Mouse (Mus musculus) kidney, embryonic 15.5 days (tissue): ENCODE results near the gene Gm12185. TPM values are rescaled to one million over a fixed set of nuclear protein-coding genes. Genes with fewer than 3 reads are reported as not detected.

Source experiments
- ATAC-seq: fragments of 200-750 bp; cut with Nextera tagmentation; replicated peaks from 2 replicates; pipeline ENCODE4 v1.8.0; 2017; ENCODE audit warnings: moderate TSS enrichment; ENCODE audit not compliant: low FRiP score
- H3K27ac ChIP-seq: fragments of 300-500 bp; sonication (generic); 2 replicates; pipeline ENCODE4 v1.5.1; 2015; ENCODE audit warnings: mild to moderate bottlenecking, inconsistent platforms
- H3K27me3 ChIP-seq: fragments of 300-500 bp; sonication (generic); 2 replicates; pipeline ENCODE4 v1.6.1; 2015; ENCODE audit warnings: inconsistent platforms
- H3K36me3 ChIP-seq: fragments of 300-500 bp; sonication (generic); 2 replicates; pipeline ENCODE4 v1.6.1; 2015; ENCODE audit warnings: inconsistent platforms
- H3K4me1 ChIP-seq: fragments of 300-500 bp; sonication (generic); 2 replicates; pipeline ENCODE4 v1.6.1; 2015; ENCODE audit warnings: inconsistent platforms
- H3K4me2 ChIP-seq: fragments of 300-500 bp; sonication (generic); 2 replicates; pipeline ENCODE4 v1.6.1; 2015; ENCODE audit warnings: moderate library complexity, mild to moderate bottlenecking, inconsistent platforms
- H3K4me3 ChIP-seq: fragments of 300-500 bp; sonication (generic); replicated peaks from 2 replicates; pipeline ENCODE4 v1.5.1; 2015; ENCODE audit warnings: mild to moderate bottlenecking, inconsistent platforms
- H3K9ac ChIP-seq: fragments of 300-500 bp; sonication (generic); 2 replicates; pipeline ENCODE4 v1.6.1; 2015; ENCODE audit warnings: mild to moderate bottlenecking, inconsistent platforms
- H3K9me3 ChIP-seq: fragments of 300-500 bp; sonication (generic); replicated peaks from 2 replicates; pipeline ENCODE4 v1.6.1; 2016; ENCODE audit warnings: inconsistent platforms
- WGBS: fragments of 180-500 bp; shearing (Covaris S2); methylation state at CpG from one replicate; pipeline ENCODE4 v1.1.7; 2015; ENCODE audit warnings: mixed read lengths; 5-methylcytosine and 5-hydroxymethylcytosine counted together
- polyA plus RNA-seq: library from polyadenylated mRNA; unstranded; fragments of >200 nt; fragmentation: Nextera tagmentation; extraction: Ambion mirVana; gene quantifications from 2 replicates; pipeline ENCODE4 v1.2.1, GENCODE M21; 2015

Gm12185 gene
- polyA plus RNA-seq, 1 experiment from 2014 or later = not detected

DNA sequence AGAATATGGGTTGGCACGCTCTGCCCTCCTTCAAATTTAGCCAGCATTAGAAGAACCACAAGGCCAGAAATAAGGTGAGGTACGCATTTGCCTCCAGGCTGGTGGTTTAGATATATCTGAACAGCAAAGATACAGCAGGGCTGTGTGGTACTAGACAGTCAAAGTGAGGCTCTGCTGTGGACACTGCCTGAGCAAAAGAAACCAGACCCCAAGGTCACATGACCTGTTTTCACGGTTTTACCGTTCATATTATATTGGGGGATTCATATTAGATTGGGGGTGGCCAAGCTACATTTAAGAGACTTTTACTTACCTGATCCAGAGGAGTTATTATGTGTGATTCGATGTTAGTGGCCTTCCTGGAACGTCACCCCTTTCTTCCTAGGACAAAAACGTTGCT lies 121.2 kb downstream of the Gm12185 start:
- Histone ChIP-seq H3K27ac (peak overlapping the region; percentile 76), H3K9me3 (no peaks in the 10 kb centered on the region), H3K4me2 (peak overlapping the region; percentile 74), H3K9ac (peak overlapping the region; percentile 53), H3K4me3 (peak overlapping the region; percentile 43), H3K36me3 (peaks cover 11% of the 10 kb centered on the region), H3K4me1 (peaks cover 43% of the 10 kb centered on the region), H3K27me3 (no peaks in the 10 kb centered on the region)
- 33% methylated on average over 7 of the region's 7 CpGs for WGBS
- ATAC-seq = no peak

DNA sequence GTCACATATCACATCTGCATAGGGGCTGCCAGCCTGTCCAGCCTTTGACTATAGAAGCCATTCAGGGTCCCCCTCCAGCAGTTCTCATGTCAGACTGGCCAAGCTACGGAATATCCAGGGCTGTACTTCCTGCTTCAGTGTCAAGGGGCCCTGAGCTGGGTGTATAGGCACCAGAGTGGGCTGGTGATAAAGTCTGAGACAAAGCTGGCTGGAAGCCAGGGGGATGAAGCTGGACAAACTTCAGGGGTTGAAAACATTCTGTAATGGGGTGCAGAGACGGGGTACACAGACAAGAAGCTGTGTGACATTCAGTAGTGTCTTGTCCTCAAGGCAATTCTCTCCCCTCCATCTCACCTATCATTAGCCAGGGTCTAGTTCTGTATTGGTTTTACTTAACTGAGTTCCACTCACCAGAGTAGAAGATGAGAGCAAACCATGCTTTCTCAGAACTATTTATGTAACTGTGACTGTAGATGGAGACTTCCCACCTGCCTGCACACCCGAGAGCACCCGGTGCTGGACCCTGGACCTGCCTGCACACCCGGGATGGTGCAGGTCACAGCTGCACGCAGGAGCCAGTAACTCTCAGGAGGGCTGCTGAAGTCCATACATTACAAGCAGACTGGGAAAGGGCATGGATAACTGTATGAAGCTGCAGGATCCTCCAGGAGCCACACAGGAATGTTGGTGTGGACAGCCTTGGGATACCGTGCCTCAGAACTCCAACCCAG lies 122.5 kb downstream of the Gm12185 start:
- peak overlapping the region; percentile 74 for H3K4me2 ChIP-seq
- H3K36me3 ChIP-seq = peaks cover 18% of the 10 kb centered on the region
- peak overlapping the region; percentile 43 for H3K4me3 ChIP-seq
- no peaks in the 10 kb centered on the region for H3K9me3 ChIP-seq
- peak overlapping the region; percentile 63; the same call in 1 of the 2 replicates for H3K27ac ChIP-seq
- ATAC-seq = 0 out of 2 replicates have a peak, but pooled peaks have one; percentile 19
- peak overlapping the region; percentile 16; the same call in 1 of the 2 replicates for H3K9ac ChIP-seq
- no peaks in the 10 kb centered on the region for H3K27me3 ChIP-seq
- 59% methylated on average over 7 of the region's 7 CpGs for WGBS
- H3K4me1 ChIP-seq = peaks cover 43% of the 10 kb centered on the region

- Histone ChIP-seq H3K36me3 (peaks cover 19% of the 10 kb centered on the region), H3K9me3 (no peaks in the 10 kb centered on the region), H3K4me3 (no peak overlapping the region), H3K4me2 (no peak overlapping the region), H3K4me1 (peaks cover 21% of the 10 kb centered on the region), H3K27me3 (no peaks in the 10 kb centered on the region), H3K27ac (no peak overlapping the region), H3K9ac (no peak overlapping the region)
- ATAC-seq = no peak
- WGBS = 97% methylated on average over 9 of the region's 9 CpGs
Measured at GRCm38 (mm10) chr11:48866481-48866880, 125.5 kb downstream of the Gm12185 start.

DNA sequence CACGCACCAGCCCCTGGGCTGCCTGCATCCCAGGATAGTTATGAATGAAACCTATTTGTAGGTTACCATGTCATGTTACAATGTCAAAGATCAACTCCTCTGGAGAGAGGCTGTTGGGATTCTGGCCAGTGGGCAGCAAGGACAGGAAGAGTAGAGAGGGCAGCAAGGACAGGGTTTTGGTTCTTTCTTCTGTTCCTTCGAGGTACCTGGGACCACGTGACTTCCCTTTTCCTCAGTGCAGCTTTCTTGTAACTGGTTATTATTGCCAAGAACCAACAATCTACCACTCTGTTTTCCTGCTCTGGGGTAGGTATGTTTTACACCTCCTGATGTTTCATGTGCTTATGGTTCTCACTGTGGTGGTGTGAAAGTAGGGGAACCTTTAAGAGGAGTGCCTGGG lies 128.2 kb downstream of the Gm12185 start:
- Histone ChIP-seq H3K9me3 (no peaks in the 10 kb centered on the region), H3K9ac (no peak overlapping the region), H3K27me3 (peaks cover 15% of the 10 kb centered on the region), H3K4me2 (no peak overlapping the region), H3K4me3 (no peak overlapping the region), H3K36me3 (peaks cover 19% of the 10 kb centered on the region), H3K27ac (no peak overlapping the region), H3K4me1 (peaks cover 2% of the 10 kb centered on the region; the same call in 1 of the 2 replicates)
- ATAC-seq = no peak
- WGBS = 92% methylated on average over 3 of the region's 3 CpGs

GRCm38 (mm10) chr11:48862784-48863319 lies 129.2 kb downstream of the Gm12185 start:
- Histone ChIP-seq H3K4me3 (no peak overlapping the region), H3K9ac (no peak overlapping the region)
- no peak for ATAC-seq

DNA sequence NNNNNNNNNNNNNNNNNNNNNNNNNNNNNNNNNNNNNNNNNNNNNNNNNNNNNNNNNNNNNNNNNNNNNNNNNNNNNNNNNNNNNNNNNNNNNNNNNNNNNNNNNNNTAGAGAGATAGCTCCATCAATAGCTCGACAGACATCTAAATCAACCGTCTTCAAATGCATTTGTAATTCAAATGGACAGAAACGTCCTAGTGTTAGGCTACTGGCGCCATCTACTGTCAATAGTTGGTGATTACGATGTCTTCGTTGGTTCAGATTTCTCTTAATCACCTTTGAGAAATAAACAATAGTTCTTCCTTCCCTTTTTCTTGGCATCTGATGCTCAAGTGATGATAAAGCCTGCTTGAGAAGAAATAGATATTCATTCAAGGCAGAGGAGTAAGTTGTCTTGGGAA lies 133.0 kb downstream of the Gm12185 start:
- ATAC-seq = no peak
- H3K4me1 ChIP-seq = peaks cover 34% of the 10 kb centered on the region
- peak overlapping the region; percentile 58 for H3K4me3 ChIP-seq
- no peaks in the 10 kb centered on the region for H3K9me3 ChIP-seq
- WGBS = 0% methylated on average over 6 of the region's 6 CpGs
- H3K27ac ChIP-seq = no peak overlapping the region; the same call in 1 of the 2 replicates
- H3K9ac ChIP-seq = no peak overlapping the region
- peaks cover 15% of the 10 kb centered on the region for H3K27me3 ChIP-seq
- H3K4me2 ChIP-seq = peak overlapping the region; percentile 82
- no peaks in the 10 kb centered on the region for H3K36me3 ChIP-seq

More at GRCm38 (mm10) chr11:48862784-48863319, 129.2 kb downstream of the Gm12185 start:
- 90% methylated on average over 1 of the region's 1 CpGs for WGBS
- Histone ChIP-seq H3K4me1 (peaks cover 11% of the 10 kb centered on the region), H3K4me2 (no peak overlapping the region), H3K9me3 (no peaks in the 10 kb centered on the region), H3K36me3 (peaks cover 19% of the 10 kb centered on the region), H3K27me3 (peaks cover 15% of the 10 kb centered on the region), H3K27ac (no peak overlapping the region)

Other genes with a start within 250 kb of the Gm12185 start
- gene Rack1, start 191.9 kb downstream of the Gm12185 start, polyA plus RNA-seq = 775 and 792 TPM in 2 replicates
- 6.6 and 7.0 TPM in 2 replicates for gene Trim41, start 174.9 kb downstream of the Gm12185 start, polyA plus RNA-seq
- gene Trim7, start 166.1 kb downstream of the Gm12185 start, polyA plus RNA-seq = 3.7 and 4.0 TPM in 2 replicates
- gene Gm12184, start 165.6 kb downstream of the Gm12185 start, polyA plus RNA-seq = 1.6 and 2.9 TPM in 2 replicates
- 15.2 and 15.5 TPM in 2 replicates for gene Irgm1, start 120.5 kb downstream of the Gm12185 start, polyA plus RNA-seq
- 0.14 and 0.24 TPM in 2 replicates for gene Gm5431, start 90.0 kb downstream of the Gm12185 start, polyA plus RNA-seq
- gene Psme2b, start 46.0 kb downstream of the Gm12185 start, polyA plus RNA-seq = 2.4 and 2.9 TPM in 2 replicates
- not detected in 2 replicates for gene Olfr56, start 13.3 kb downstream of the Gm12185 start, polyA plus RNA-seq
- gene 9930111J21Rik1, start 12.8 kb downstream of the Gm12185 start, polyA plus RNA-seq = 0.46 and 0.53 TPM in 2 replicates
- 0.57 and 0.67 TPM in 2 replicates for gene Tgtp1, start 1.9 kb upstream of the Gm12185 start, polyA plus RNA-seq
- 0.93 and 1.0 TPM in 2 replicates for gene 9930111J21Rik2, start 59.0 kb upstream of the Gm12185 start, polyA plus RNA-seq
- gene Tgtp2, start 72.0 kb upstream of the Gm12185 start, polyA plus RNA-seq = 0.32 TPM in 1 of 2 replicates, not detected in the other
- gene Ifi47, start 84.4 kb upstream of the Gm12185 start, polyA plus RNA-seq = 1.7 and 2.1 TPM in 2 replicates
- gene Olfr1396, start 122.6 kb upstream of the Gm12185 start, polyA plus RNA-seq = not detected in 2 replicates
- not detected in 2 replicates for gene Olfr1395, start 150.0 kb upstream of the Gm12185 start, polyA plus RNA-seq
- gene Olfr1394, start 162.2 kb upstream of the Gm12185 start, polyA plus RNA-seq = not detected in 2 replicates
- gene Btnl9, start 194.9 kb upstream of the Gm12185 start, polyA plus RNA-seq = 2.6 and 5.6 TPM in 2 replicates
- 40.5 and 41.9 TPM in 2 replicates for gene Zfp62, start 211.1 kb upstream of the Gm12185 start, polyA plus RNA-seq